ENCODE assay signal across 26 mouse cellular contexts in the genomic region with DNA sequence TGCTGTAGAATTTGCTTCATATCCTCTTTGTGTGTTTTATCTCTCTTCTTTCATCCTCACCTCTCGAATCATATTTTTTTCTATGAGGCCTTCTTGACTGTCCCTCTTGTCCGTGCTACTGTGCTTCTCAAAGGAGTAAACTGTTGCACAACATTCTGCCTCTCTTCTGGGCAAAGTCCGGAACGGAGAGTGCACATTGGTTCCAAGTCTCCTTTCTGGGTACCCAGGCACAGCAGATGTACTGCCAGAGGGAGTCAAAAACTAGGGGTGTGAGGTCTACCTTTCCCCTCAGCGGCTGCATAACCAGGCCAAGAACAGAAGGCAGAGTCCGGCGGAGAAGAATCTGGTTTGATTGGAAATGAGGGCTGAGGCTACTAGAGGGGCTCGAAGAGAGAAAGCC.
DNase-seq lines count a peak whose midpoint lies in the region; ATAC-seq and TF ChIP-seq lines count a peak whose summit lies in the region.
"Had no signal": no experiment of that assay in that cellular context is flagged by ENCODE, and none has a peak within 500 bp of the region (broad histone marks: within the 10 kb centered on the region; RNA-seq: fewer than 3 reads in every experiment).

No protein-coding gene starts in this region.

- H3K4me1 ChIP-seq in kidney, embryonic 16.5 days (ENCODE audit: insufficient read depth, low read length), result no peaks in the 10 kb centered on the region
- H3K4me1 ChIP-seq in liver, adult 2 months (ENCODE audit: control insufficient read depth, insufficient read depth, low read length), result no peaks in the 10 kb centered on the region
- no peaks in the 10 kb centered on the region for H3K4me1 ChIP-seq in liver, embryonic 11.5 days (replicated peaks; ENCODE audit: control insufficient read depth, insufficient read depth, low read length)
- H3K4me1 ChIP-seq: embryonic facial prominence, embryonic 12.5 days; embryonic facial prominence, embryonic 15.5 days; heart, embryonic 12.5 days; heart, embryonic 15.5 days had no signal

- no peak overlapping the region for H3K4me2 ChIP-seq in kidney, embryonic 16.5 days (replicated peaks; ENCODE audit: low read depth, low read length)
- no peak overlapping the region for H3K4me2 ChIP-seq in liver, embryonic 11.5 days
- H3K4me2 ChIP-seq: embryonic facial prominence, embryonic 12.5 days; embryonic facial prominence, embryonic 15.5 days; heart, embryonic 12.5 days; heart, embryonic 15.5 days; hindbrain, embryonic 14.5 days had no signal

- H3K27me3 ChIP-seq in kidney, embryonic 16.5 days (ENCODE audit: insufficient read depth, low read length), result no peaks in the 10 kb centered on the region
- H3K27me3 ChIP-seq in liver, adult 2 months (ENCODE audit: control insufficient read depth, insufficient read depth, low read length), result no peaks in the 10 kb centered on the region
- H3K27me3 ChIP-seq in liver, embryonic 11.5 days (replicated peaks; ENCODE audit: control insufficient read depth, insufficient read depth, low read length), result no peaks in the 10 kb centered on the region
- H3K27me3 ChIP-seq: embryonic facial prominence, embryonic 12.5 days; embryonic facial prominence, embryonic 15.5 days; heart, embryonic 12.5 days; heart, embryonic 15.5 days had no signal

- TF ChIP-seq CTCF in liver, adult 2 months (IDR thresholded peaks at IDR 0.05; ENCODE audit: low read depth, low read length), result no peak

- H3K27ac ChIP-seq in kidney, embryonic 16.5 days (ENCODE audit: low read length), result no peak overlapping the region
- no peak overlapping the region for H3K27ac ChIP-seq in liver, adult 2 months (replicated peaks; ENCODE audit: insufficient read depth, low read depth, low read length)
- H3K27ac ChIP-seq in liver, embryonic 11.5 days (ENCODE audit: low read depth, low read length), result no peak overlapping the region
- H3K27ac ChIP-seq: embryonic facial prominence, embryonic 12.5 days; embryonic facial prominence, embryonic 15.5 days; gastrocnemius, adult 2 months; heart, embryonic 15.5 days; hindbrain, embryonic 14.5 days had no signal

- no peaks in the 10 kb centered on the region for H3K9me3 ChIP-seq in kidney, embryonic 16.5 days (ENCODE audit: low read length)
- H3K9me3 ChIP-seq in liver, embryonic 11.5 days (ENCODE audit: control insufficient read depth, low read length), result no peaks in the 10 kb centered on the region
- H3K9me3 ChIP-seq: embryonic facial prominence, embryonic 12.5 days; embryonic facial prominence, embryonic 15.5 days; heart, embryonic 12.5 days; heart, embryonic 15.5 days had no signal

- no peak for TF ChIP-seq POLR2A in liver, adult 2 months (IDR thresholded peaks at IDR 0.05; ENCODE audit: extremely low read depth, insufficient read depth, low read length)

- no peak overlapping the region for H3K9ac ChIP-seq in kidney, embryonic 16.5 days (replicated peaks; ENCODE audit: low read length)
- no peak overlapping the region for H3K9ac ChIP-seq in liver, adult 2 months (ENCODE audit: low read depth, low read length)
- H3K9ac ChIP-seq in liver, embryonic 11.5 days (ENCODE audit: low read depth, low read length), result no peak overlapping the region
- H3K9ac ChIP-seq: embryonic facial prominence, embryonic 12.5 days; embryonic facial prominence, embryonic 15.5 days; forebrain, postnatal 0 days; heart, embryonic 12.5 days; heart, embryonic 15.5 days; hindbrain, embryonic 14.5 days had no signal

- peak; percentile 42 for DNase-seq in kidney, adult 11 months
- DNase-seq in kidney, adult 8-10 months, result peak; percentile 30 to 53
- no peak for DNase-seq in kidney, postnatal 14 days
- peak; percentile 57 for DNase-seq in liver, adult 2 months (ENCODE audit: extremely low read depth, low read depth, low spot score)
- DNase-seq in liver, embryonic 11.5 days (ENCODE audit: low spot score), result no peak
- no peak for DNase-seq in urinary bladder, adult 18-20 months (ENCODE audit: low spot score in 2 of 2)
- DNase-seq: adrenal gland, adult 2 months; adrenal gland, postnatal 14 days; cerebellum, adult 11 months; cerebellum, adult 2 months; cerebellum, adult 9-11 months; cerebellum, postnatal 25 days; forebrain, postnatal 0 days; gastrocnemius, adult 2 months; gastrocnemius, postnatal 14 days; heart, adult 18-20 months; heart, postnatal 10 days; heart, postnatal 4 days had no signal

- H3K4me3 ChIP-seq in kidney, embryonic 16.5 days (ENCODE audit: low read length), result no peak overlapping the region
- H3K4me3 ChIP-seq in liver, adult 2 months (ENCODE audit: insufficient read depth, low read depth, low read length), result no peak overlapping the region
- no peak overlapping the region for H3K4me3 ChIP-seq in liver, embryonic 11.5 days (ENCODE audit: low read depth, low read length)
- H3K4me3 ChIP-seq: embryonic facial prominence, embryonic 12.5 days; embryonic facial prominence, embryonic 15.5 days; gastrocnemius, adult 2 months; heart, embryonic 12.5 days; heart, embryonic 15.5 days had no signal

- peaks cover 15% of the 10 kb centered on the region; the same call in 1 of the 2 replicates for H3K36me3 ChIP-seq in kidney, embryonic 16.5 days (ENCODE audit: insufficient read depth, low read length)
- peaks cover 43% of the 10 kb centered on the region for H3K36me3 ChIP-seq in liver, adult 2 months (ENCODE audit: control insufficient read depth, insufficient read depth, low read length)
- H3K36me3 ChIP-seq in liver, embryonic 11.5 days (ENCODE audit: control insufficient read depth, insufficient read depth, low read length), result peaks cover 14% of the 10 kb centered on the region; the same call in 1 of the 2 replicates

- 95% methylated on average over 8 of the region's 8 CpGs for WGBS in kidney, embryonic 16.5 days
- 70% methylated on average over 8 of the region's 8 CpGs for WGBS in liver, adult 2 months
- WGBS in liver, embryonic 11.5 days, result 93% methylated on average over 8 of the region's 8 CpGs

- ATAC-seq in kidney, embryonic 16.5 days (ENCODE audit: low FRiP score, low TSS enrichment), result no peak
- no peak for ATAC-seq in liver, embryonic 11.5 days (replicated peaks; ENCODE audit: low FRiP score)
- ATAC-seq: CD4-positive, CD25-positive, alpha-beta regulatory T cell, adult 4 months; forebrain, embryonic 14.5 days; forebrain, postnatal 0 days had no signal

- H3K79me2 ChIP-seq in liver, adult 2 months (ENCODE audit: control insufficient read depth, insufficient read depth, low read length), result no peaks in the 10 kb centered on the region

Comparison
In these comparisons a context has a peak if more than half of its experiments do, and no peak if none do; other contexts are left out.
1. DNase-seq: peak in kidney, adult 11 months (single experiment), kidney, adult 8-10 months (2 of 2) and liver, adult 2 months (single experiment); none in kidney, postnatal 14 days (single experiment), liver, embryonic 11.5 days (single experiment) and urinary bladder, adult 18-20 months (0 of 2).